Mouse (Mus musculus) embryonic facial prominence, embryonic 11.5 days (tissue): ENCODE measurements at regions not wholly inside any gene's neighbourhood (a gene's known extent, or its start where the extent isn't known, plus 50 kb on each side); places are given as distances from the start of the nearest gene placed in this dataset.

Source experiments
- ATAC-seq: fragments of 200-750 bp; cut with Nextera tagmentation; replicated peaks from 2 replicates; pipeline ENCODE4 v1.8.0; 2017; ENCODE audit warnings: low read depth; ENCODE audit not compliant: insufficient number of reproducible peaks, low FRiP score, low TSS enrichment
- DNase-seq: peaks from one replicate; pipeline ENCODE4 v3.0.0-alpha.2; 2015; ENCODE audit warnings: low spot score
- H3K27ac ChIP-seq: fragments of 300-500 bp; sonication (generic); replicated peaks from 2 replicates; pipeline ENCODE4 v1.5.1; 2014; ENCODE audit warnings: mild to moderate bottlenecking, low read depth, low read length, control low read depth
- H3K27me3 ChIP-seq: fragments of 300-500 bp; sonication (generic); 2 replicates; pipeline ENCODE4 v1.6.1; 2014; ENCODE audit warnings: mild to moderate bottlenecking, low read length, moderate library complexity, mixed read lengths; ENCODE audit not compliant: control insufficient read depth, insufficient read depth
- H3K36me3 ChIP-seq: fragments of 300-500 bp; sonication (generic); replicated peaks from 2 replicates; pipeline ENCODE4 v1.6.1; 2014; ENCODE audit warnings: low read depth, mild to moderate bottlenecking, low read length, moderate library complexity, mixed read lengths; ENCODE audit not compliant: control insufficient read depth, insufficient read depth
- H3K4me1 ChIP-seq: fragments of 300-500 bp; sonication (generic); 2 replicates; pipeline ENCODE4 v1.6.1; 2014; ENCODE audit warnings: low read length, mixed read lengths; ENCODE audit not compliant: control insufficient read depth, insufficient read depth
- H3K4me2 ChIP-seq: fragments of 300-500 bp; sonication (generic); 2 replicates; pipeline ENCODE4 v1.6.1; 2014; ENCODE audit warnings: low read depth, mild to moderate bottlenecking, control low read depth, low read length, moderate library complexity
- H3K4me3 ChIP-seq: fragments of 300-500 bp; sonication (generic); 2 replicates; pipeline ENCODE4 v1.5.1; 2014; ENCODE audit warnings: low read depth, low read length, control low read depth
- H3K9ac ChIP-seq: fragments of 300-500 bp; sonication (generic); replicated peaks from 2 replicates; pipeline ENCODE4 v1.6.1; 2014; ENCODE audit warnings: mild to moderate bottlenecking, control low read depth, low read length
- H3K9me3 ChIP-seq: fragments of 300-500 bp; sonication (generic); replicated peaks from 2 replicates; pipeline ENCODE4 v1.6.1; 2016; ENCODE audit warnings: mild to moderate bottlenecking, low read length, inconsistent platforms, mixed read lengths; ENCODE audit not compliant: control insufficient read depth
- WGBS: fragments of 180-500 bp; shearing (Covaris S2); extraction: QIAGEN DNeasy Blood & Tissue Kit; methylation state at CpG from one replicate; pipeline ENCODE4 v1.1.7; 2014; 5-methylcytosine and 5-hydroxymethylcytosine counted together

DNA sequence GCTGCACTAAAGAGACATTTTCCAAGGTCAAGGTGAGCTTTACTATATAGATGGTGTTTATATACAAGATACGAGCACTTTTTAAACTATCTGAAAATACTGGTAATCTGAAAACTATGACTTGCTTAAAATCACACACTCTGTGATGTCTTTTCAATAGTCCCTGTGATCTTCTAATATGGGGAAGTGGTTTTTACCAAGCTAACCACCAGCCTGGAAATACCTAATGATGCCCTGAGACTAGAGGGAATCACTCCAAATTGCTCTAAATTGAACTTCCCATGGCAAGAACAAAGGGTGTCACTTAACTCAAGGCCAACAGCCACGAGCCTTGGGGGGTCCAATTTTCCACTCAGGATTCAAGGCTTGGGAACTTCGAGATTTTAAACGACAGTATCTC lies 185.7 kb downstream of the Sp3 start:
- ATAC-seq: no peak
- no peak for DNase-seq
- WGBS: 56% methylated on average over 4 of the region's 4 CpGs
- Histone ChIP-seq H3K4me3 (no peak overlapping the region), H3K4me1 (no peaks in the 10 kb centered on the region), H3K9ac (no peak overlapping the region), H3K27ac (no peak overlapping the region), H3K27me3 (no peaks in the 10 kb centered on the region), H3K4me2 (no peak overlapping the region), H3K36me3 (no peaks in the 10 kb centered on the region), H3K9me3 (no peaks in the 10 kb centered on the region)

- H3K4me2 ChIP-seq: no peak overlapping the region
- no peaks in the 10 kb centered on the region for H3K4me1 ChIP-seq
- no peak for DNase-seq
- no peaks in the 10 kb centered on the region for H3K9me3 ChIP-seq
- no peak overlapping the region for H3K9ac ChIP-seq
- H3K27me3 ChIP-seq: no peaks in the 10 kb centered on the region
- H3K27ac ChIP-seq: no peak overlapping the region
- ATAC-seq: no peak
- WGBS: 78% methylated on average over 4 of the region's 4 CpGs
- H3K4me3 ChIP-seq: no peak overlapping the region
- no peaks in the 10 kb centered on the region for H3K36me3 ChIP-seq
These were observed 183.1 kb downstream of the Sp3 start for GRCm38 (mm10) chr2:72797002-72797718.

GRCm38 (mm10) chr2:72800696-72801095 lies 179.6 kb downstream of the Sp3 start:
- Histone ChIP-seq H3K27ac (no peak overlapping the region), H3K4me1 (no peaks in the 10 kb centered on the region), H3K9me3 (no peaks in the 10 kb centered on the region), H3K9ac (no peak overlapping the region), H3K27me3 (no peaks in the 10 kb centered on the region), H3K36me3 (no peaks in the 10 kb centered on the region), H3K4me3 (no peak overlapping the region), H3K4me2 (no peak overlapping the region)
- ATAC-seq: no peak
- DNase-seq: no peak
- 83% methylated on average over 7 of the region's 7 CpGs for WGBS

DNA sequence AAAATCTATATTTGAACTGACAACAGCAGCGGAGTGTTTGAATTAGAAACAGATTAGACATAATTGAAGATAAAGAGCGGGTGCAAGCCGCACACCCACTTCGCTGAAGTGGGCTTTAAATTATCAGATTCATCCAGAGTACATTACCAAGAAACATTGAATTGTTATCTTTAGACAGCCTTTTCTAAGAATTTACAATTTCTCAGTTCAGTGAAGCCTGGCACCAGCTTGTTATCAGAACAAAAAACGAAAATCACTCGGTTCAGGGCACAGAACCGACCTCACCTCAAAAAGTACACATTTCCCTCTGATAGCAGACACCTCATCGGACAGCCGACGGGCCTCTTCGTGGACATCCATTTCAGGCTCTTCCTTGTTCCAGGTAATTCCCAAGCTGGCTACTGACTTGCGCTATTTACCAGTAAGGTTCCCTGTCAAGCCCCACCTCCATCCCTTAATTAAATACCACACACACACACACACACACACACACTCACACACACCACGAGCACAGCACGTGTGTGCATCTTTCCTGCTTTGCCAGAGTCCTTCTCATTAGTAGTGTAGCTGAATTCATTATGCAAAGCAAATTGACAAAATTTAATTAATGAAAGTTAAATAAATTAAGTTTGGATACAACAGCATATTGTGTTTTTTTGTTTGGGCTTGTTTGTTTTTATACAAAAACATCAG lies 166.8 kb downstream of the Sp3 start:
- Histone ChIP-seq H3K4me1 (no peaks in the 10 kb centered on the region), H3K27me3 (no peaks in the 10 kb centered on the region; the same call in 1 of the 2 replicates), H3K4me3 (no peak overlapping the region), H3K36me3 (no peaks in the 10 kb centered on the region), H3K27ac (no peak overlapping the region), H3K9me3 (no peaks in the 10 kb centered on the region), H3K9ac (no peak overlapping the region), H3K4me2 (no peak overlapping the region)
- DNase-seq (no peak), ATAC-seq (no peak)
- WGBS: 60% methylated on average over 14 of the region's 14 CpGs

DNA sequence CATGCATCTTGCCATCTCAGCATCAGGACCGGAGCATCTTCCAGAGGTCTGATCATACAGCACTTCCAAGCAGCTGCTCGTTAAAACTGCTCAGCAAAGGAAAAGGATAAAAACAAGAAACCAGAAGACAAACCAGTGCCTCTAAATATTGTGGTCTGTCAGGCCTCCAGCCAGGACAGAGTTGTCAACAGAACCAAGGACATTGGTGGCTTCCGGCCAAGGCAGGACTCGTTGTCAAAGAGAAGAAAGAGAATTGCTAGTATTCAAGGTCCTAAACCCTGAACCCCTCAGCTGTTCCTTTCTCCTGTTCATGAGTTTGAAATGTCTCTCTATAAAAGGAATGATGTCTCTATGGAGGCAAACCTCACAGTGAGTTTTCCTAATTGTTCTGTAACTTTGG lies 155.0 kb downstream of the Sp3 start:
- no peak overlapping the region for H3K4me2 ChIP-seq
- ATAC-seq (no peak), DNase-seq (no peak)
- 91% methylated on average over 4 of the region's 4 CpGs for WGBS
- H3K4me1 ChIP-seq: no peaks in the 10 kb centered on the region
- no peak overlapping the region for H3K9ac ChIP-seq
- no peak overlapping the region for H3K4me3 ChIP-seq
- no peak overlapping the region for H3K27ac ChIP-seq
- H3K27me3 ChIP-seq: no peaks in the 10 kb centered on the region
- no peaks in the 10 kb centered on the region for H3K36me3 ChIP-seq
- no peaks in the 10 kb centered on the region for H3K9me3 ChIP-seq

DNA sequence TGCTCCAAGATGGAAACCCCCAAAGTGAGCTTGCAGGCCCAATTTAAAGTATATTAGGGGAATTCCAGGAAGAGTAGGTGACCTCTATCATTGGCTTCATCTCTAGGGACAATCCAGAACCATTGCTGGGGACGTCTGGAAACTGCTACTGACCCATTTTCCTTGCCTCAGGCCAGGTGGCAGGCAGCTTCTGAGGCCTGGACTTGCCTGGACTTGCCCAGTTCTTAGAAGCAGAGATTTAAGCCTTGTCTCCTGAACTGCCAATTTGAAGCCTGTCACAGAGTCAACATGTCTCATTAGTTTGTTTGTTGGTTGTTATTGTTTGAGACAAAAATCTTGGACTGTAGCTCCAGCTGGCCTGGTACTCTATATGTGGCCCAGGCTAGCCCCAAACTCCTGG lies 151.1 kb downstream of the Sp3 start:
- no peak overlapping the region for H3K9ac ChIP-seq
- H3K4me1 ChIP-seq: no peaks in the 10 kb centered on the region
- H3K36me3 ChIP-seq: no peaks in the 10 kb centered on the region
- H3K27ac ChIP-seq: no peak overlapping the region
- no peaks in the 10 kb centered on the region for H3K9me3 ChIP-seq
- no peaks in the 10 kb centered on the region for H3K27me3 ChIP-seq
- no peak for DNase-seq
- H3K4me2 ChIP-seq: no peak overlapping the region
- no peak overlapping the region for H3K4me3 ChIP-seq
- 26% methylated on average over 1 of the region's 1 CpGs for WGBS
- no peak for ATAC-seq

DNA sequence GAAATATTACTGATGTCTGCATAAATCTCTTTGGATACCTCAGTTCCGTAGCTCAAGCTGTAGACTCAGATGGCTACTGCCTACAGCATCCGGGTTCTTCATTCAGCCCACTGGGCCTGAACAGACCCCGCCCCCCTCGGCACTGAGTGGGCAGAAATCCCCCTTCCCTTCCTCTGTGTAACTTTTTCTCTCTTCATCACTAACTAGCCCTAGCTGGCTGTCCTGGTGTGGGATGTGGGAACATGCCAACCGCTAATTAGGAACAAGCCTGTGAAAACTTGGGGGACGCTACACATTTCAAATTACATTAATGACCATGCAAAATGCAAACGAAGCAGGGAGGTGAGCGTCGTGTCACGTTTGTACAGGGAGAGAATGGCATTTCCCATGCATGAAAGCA lies 147.5 kb downstream of the Sp3 start:
- no peak overlapping the region for H3K27ac ChIP-seq
- H3K27me3 ChIP-seq: no peaks in the 10 kb centered on the region
- H3K9me3 ChIP-seq: no peaks in the 10 kb centered on the region
- no peak overlapping the region for H3K4me2 ChIP-seq
- DNase-seq (no peak), ATAC-seq (no peak)
- no peak overlapping the region for H3K9ac ChIP-seq
- WGBS: 86% methylated on average over 10 of the region's 10 CpGs
- no peaks in the 10 kb centered on the region for H3K4me1 ChIP-seq
- no peak overlapping the region for H3K4me3 ChIP-seq
- no peaks in the 10 kb centered on the region for H3K36me3 ChIP-seq

DNA sequence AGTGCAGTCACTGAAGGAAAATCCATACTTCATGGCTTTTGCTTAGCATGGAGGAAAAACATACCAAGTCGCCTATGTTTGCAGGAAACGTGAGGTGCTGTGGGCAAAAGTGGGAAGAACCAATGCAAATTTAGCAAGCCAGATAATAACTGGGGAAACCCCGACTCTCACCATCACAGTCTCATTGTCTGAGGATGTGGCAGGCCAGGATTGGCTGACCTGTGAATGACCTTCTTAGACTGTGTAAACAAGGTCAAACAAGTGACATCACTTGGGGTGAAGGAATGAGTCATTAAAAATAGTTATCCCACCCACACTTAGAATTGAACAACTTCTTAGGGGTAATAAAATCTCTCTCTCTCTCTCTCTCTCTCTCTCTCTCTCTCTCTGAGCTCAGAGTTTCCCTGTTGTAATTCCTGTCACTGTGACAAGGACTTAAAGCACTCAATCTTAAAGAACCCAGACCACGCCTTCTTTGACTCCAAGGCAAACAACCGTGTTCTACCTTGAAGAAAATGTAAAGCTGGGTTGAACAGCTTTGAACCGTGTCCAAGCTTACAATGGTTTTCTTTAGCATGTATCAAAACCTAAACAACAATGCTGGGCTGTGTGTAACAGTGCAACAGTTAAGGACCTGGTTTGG lies 142.0 kb downstream of the Sp3 start:
- H3K27ac ChIP-seq: no peak overlapping the region
- no peaks in the 10 kb centered on the region for H3K9me3 ChIP-seq
- H3K36me3 ChIP-seq: no peaks in the 10 kb centered on the region
- H3K9ac ChIP-seq: no peak overlapping the region
- H3K27me3 ChIP-seq: no peaks in the 10 kb centered on the region
- no peak for DNase-seq
- H3K4me2 ChIP-seq: no peak overlapping the region
- ATAC-seq: no peak
- H3K4me3 ChIP-seq: no peak overlapping the region
- WGBS: 65% methylated on average over 6 of the region's 6 CpGs
- H3K4me1 ChIP-seq: no peaks in the 10 kb centered on the region
